Mouse (Mus musculus) forebrain, embryonic 13.5 days (tissue): Measurements from ENCODE around the gene Gabrg3. TPM values are rescaled to one million over a fixed set of nuclear protein-coding genes. Genes with fewer than 3 reads are reported as not detected.
A peak's percentile ranks its signal among the peaks of the same experiment; 100 is the strongest.

Source experiments
- ATAC-seq: fragments of 200-750 bp; cut with Nextera tagmentation; 2 replicates; pipeline ENCODE4 v1.8.0; 2017
- H3K27ac ChIP-seq: fragments of 300-500 bp; sonication (generic); 2 replicates; pipeline ENCODE4 v1.5.1; 2015; ENCODE audit warnings: inconsistent platforms, mild to moderate bottlenecking, moderate library complexity
- H3K27me3 ChIP-seq: fragments of 300-500 bp; sonication (generic); 2 replicates; pipeline ENCODE4 v1.6.1; 2015; ENCODE audit warnings: mild to moderate bottlenecking, inconsistent platforms
- H3K36me3 ChIP-seq: fragments of 300-500 bp; sonication (generic); 2 replicates; pipeline ENCODE4 v1.6.1; 2015; ENCODE audit warnings: mild to moderate bottlenecking, inconsistent platforms; ENCODE audit not compliant: poor library complexity, severe bottlenecking
- H3K4me1 ChIP-seq: fragments of 300-500 bp; sonication (generic); 2 replicates; pipeline ENCODE4 v1.6.1; 2015; ENCODE audit warnings: inconsistent platforms
- H3K4me2 ChIP-seq: fragments of 300-500 bp; sonication (generic); 2 replicates; pipeline ENCODE4 v1.6.1; 2015; ENCODE audit warnings: inconsistent platforms, mild to moderate bottlenecking, moderate library complexity
- H3K4me3 ChIP-seq: fragments of 300-500 bp; sonication (generic); 2 replicates; pipeline ENCODE4 v1.5.1; 2015; ENCODE audit warnings: mild to moderate bottlenecking, inconsistent platforms
- H3K9ac ChIP-seq: fragments of 300-500 bp; sonication (generic); 2 replicates; pipeline ENCODE4 v1.6.1; 2015; ENCODE audit warnings: mild to moderate bottlenecking, inconsistent platforms
- H3K9me3 ChIP-seq: fragments of 300-500 bp; sonication (generic); replicated peaks from 2 replicates; pipeline ENCODE4 v1.6.1; 2016; ENCODE audit warnings: inconsistent platforms
- WGBS: fragments of 180-500 bp; shearing (Covaris S2); methylation state at CpG from one replicate; pipeline ENCODE4 v1.1.7; 2015; 5-methylcytosine and 5-hydroxymethylcytosine counted together
- polyA plus RNA-seq: library from polyadenylated mRNA; unstranded; fragments of >200 nt; fragmentation: Nextera tagmentation; extraction: Ambion mirVana; gene quantifications from 2 replicates; pipeline ENCODE4 v1.2.1, GENCODE M21; 2015

Gene Gabrg3
- polyA plus RNA-seq, 1 experiment from 2014 or later: 1.3 TPM

- ATAC-seq: peak; percentile 24; the same call in 1 of the 2 replicates
- Histone ChIP-seq H3K4me3 (no peak overlapping the region), H3K9ac (no peak overlapping the region), H3K27me3 (no peaks in the 10 kb centered on the region), H3K36me3 (no peaks in the 10 kb centered on the region), H3K4me2 (no peak overlapping the region), H3K9me3 (no peaks in the 10 kb centered on the region), H3K27ac (no peak overlapping the region), H3K4me1 (0 out of 2 replicates have a peak, but pooled peaks cover 6% of the 10 kb centered on the region)
- 17% methylated on average over 5 of the region's 5 CpGs for WGBS
Observed at GRCm38 (mm10) chr7:57153743-57154142, 233.2 kb downstream of the Gabrg3 start.

DNA sequence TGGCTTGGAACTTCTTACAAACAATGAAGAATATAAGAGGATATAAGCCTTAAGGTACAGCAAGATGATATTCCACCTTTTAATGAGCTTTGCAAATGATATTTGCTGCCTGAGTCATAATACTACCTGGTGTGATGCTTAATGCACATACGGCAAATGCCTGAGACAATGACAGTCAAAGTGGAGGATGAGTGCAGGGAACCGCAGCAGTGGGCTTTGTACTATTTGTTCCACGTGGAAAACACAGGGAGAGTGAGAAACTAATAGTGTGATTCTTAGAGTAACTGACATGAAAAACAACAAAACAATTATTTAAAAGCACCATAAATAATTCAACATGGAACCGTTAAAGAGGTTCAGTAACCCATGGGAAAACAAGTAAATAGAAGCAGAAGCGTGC is 236.2 kb downstream of the Gabrg3 start:
- WGBS: 56% methylated on average over 5 of the region's 5 CpGs
- no peak overlapping the region for H3K27ac ChIP-seq
- no peak for ATAC-seq
- no peaks in the 10 kb centered on the region for H3K9me3 ChIP-seq
- H3K27me3 ChIP-seq: no peaks in the 10 kb centered on the region
- H3K9ac ChIP-seq: no peak overlapping the region
- 0 out of 2 replicates have a peak, but pooled peaks cover 6% of the 10 kb centered on the region for H3K4me1 ChIP-seq
- no peak overlapping the region for H3K4me3 ChIP-seq
- no peaks in the 10 kb centered on the region for H3K36me3 ChIP-seq
- no peak overlapping the region for H3K4me2 ChIP-seq

GRCm38 (mm10) chr7:57138072-57138704 is 248.8 kb downstream of the Gabrg3 start:
- Histone ChIP-seq H3K27ac (no peak overlapping the region), H3K9me3 (no peaks in the 10 kb centered on the region), H3K4me3 (no peak overlapping the region), H3K27me3 (no peaks in the 10 kb centered on the region), H3K4me2 (no peak overlapping the region), H3K9ac (no peak overlapping the region), H3K36me3 (no peaks in the 10 kb centered on the region), H3K4me1 (no peaks in the 10 kb centered on the region)
- no peak for ATAC-seq
- 95% methylated on average over 4 of the region's 4 CpGs for WGBS

DNA sequence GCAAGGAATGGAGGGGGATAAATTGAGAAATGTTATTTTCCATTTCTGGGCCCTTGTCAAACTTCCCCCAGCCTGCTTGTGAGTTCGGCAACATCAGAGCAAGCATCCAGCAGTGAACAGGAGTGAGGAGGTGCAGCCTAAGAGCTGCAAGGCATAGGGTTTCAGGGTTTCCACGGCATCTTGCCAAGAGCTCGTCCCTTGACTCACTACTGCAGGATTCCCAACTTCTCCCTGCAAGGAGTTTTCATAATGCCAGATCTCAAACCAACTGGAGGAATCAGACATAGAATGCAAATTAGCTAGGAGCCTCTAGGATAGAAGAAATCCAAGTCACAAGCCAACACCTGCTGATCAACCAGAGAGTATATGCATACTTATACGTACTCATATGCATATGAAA is 254.0 kb downstream of the Gabrg3 start:
- Histone ChIP-seq H3K4me2 (no peak overlapping the region), H3K9me3 (no peaks in the 10 kb centered on the region), H3K4me3 (no peak overlapping the region), H3K27ac (no peak overlapping the region), H3K4me1 (no peaks in the 10 kb centered on the region), H3K9ac (no peak overlapping the region), H3K27me3 (no peaks in the 10 kb centered on the region), H3K36me3 (no peaks in the 10 kb centered on the region)
- 88% methylated on average over 4 of the region's 4 CpGs for WGBS
- no peak for ATAC-seq

DNA sequence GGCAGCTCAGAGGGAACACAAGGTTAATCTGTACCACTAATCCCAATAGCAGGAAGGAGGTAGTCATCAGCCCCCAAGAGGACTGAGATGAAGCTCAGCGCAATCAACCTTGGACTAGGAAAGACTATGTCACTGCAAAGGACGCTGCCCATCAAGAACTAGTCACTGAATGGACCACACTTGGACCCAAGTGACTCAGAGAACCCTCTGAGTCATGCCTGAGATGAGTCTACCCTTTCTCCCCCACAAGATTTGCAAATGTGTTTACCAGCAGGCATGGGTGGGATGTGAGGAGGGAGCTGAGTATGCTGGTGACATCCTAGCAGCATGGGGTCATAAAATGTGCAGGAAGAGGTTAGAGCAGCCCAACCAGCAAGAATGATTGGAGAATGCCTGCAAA is 254.5 kb downstream of the Gabrg3 start:
- 84% methylated on average over 2 of the region's 2 CpGs for WGBS
- Histone ChIP-seq H3K27me3 (no peaks in the 10 kb centered on the region), H3K36me3 (no peaks in the 10 kb centered on the region), H3K9ac (no peak overlapping the region), H3K4me2 (no peak overlapping the region), H3K4me1 (no peaks in the 10 kb centered on the region), H3K27ac (no peak overlapping the region), H3K9me3 (no peaks in the 10 kb centered on the region), H3K4me3 (no peak overlapping the region)
- ATAC-seq: no peak

DNA sequence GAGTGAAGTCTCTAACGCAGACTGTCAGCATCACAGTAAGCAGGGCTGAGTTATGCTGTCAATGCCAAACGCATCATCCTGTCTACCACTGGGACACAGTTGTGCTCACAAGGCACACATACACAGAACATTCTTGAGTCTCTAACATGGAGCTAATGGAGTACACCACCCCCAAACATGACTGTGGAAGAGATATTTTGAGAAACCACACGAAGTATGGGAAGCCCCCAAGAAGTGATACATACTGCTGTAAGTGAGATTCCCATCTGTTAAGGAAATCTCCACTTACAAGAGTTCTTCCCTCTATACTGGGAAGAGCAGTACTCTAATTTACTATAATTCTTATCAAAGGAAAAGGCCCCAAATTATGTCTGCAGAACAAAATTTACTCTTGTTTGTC is 286.9 kb downstream of the Gabrg3 start:
- 0 out of 2 replicates have a peak, but pooled peaks cover 5% of the 10 kb centered on the region for H3K4me1 ChIP-seq
- H3K9me3 ChIP-seq: no peaks in the 10 kb centered on the region
- H3K36me3 ChIP-seq: no peaks in the 10 kb centered on the region
- no peak overlapping the region for H3K27ac ChIP-seq
- H3K4me3 ChIP-seq: no peak overlapping the region
- no peak overlapping the region for H3K9ac ChIP-seq
- 85% methylated on average over 3 of the region's 3 CpGs for WGBS
- H3K27me3 ChIP-seq: no peaks in the 10 kb centered on the region
- ATAC-seq: no peak
- H3K4me2 ChIP-seq: no peak overlapping the region

DNA sequence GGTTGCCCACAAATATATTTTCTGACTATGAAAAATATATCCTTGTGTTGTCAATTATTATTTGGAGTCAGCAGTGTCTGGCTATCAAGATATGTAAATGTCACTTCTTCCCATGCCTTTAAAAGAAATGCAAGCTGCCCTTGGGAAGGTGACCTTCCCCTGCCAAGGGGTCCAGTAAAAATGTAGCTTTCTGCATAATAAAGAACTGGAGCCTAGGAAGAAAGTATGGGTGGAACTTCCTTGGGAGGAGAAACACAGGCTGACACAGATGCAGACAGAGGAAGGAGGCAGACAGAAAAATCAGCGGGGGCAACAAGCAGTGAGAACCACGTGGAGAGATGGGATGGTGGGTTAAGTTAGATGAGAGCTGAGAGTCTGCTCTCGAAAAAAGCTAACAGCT is 304.9 kb downstream of the Gabrg3 start:
- no peaks in the 10 kb centered on the region for H3K9me3 ChIP-seq
- H3K4me2 ChIP-seq: no peak overlapping the region
- no peak overlapping the region for H3K4me3 ChIP-seq
- H3K9ac ChIP-seq: no peak overlapping the region
- no peaks in the 10 kb centered on the region for H3K27me3 ChIP-seq
- 75% methylated on average over 3 of the region's 3 CpGs for WGBS
- no peaks in the 10 kb centered on the region for H3K36me3 ChIP-seq
- H3K4me1 ChIP-seq: 0 out of 2 replicates have a peak, but pooled peaks cover 4% of the 10 kb centered on the region
- H3K27ac ChIP-seq: no peak overlapping the region
- no peak for ATAC-seq

DNA sequence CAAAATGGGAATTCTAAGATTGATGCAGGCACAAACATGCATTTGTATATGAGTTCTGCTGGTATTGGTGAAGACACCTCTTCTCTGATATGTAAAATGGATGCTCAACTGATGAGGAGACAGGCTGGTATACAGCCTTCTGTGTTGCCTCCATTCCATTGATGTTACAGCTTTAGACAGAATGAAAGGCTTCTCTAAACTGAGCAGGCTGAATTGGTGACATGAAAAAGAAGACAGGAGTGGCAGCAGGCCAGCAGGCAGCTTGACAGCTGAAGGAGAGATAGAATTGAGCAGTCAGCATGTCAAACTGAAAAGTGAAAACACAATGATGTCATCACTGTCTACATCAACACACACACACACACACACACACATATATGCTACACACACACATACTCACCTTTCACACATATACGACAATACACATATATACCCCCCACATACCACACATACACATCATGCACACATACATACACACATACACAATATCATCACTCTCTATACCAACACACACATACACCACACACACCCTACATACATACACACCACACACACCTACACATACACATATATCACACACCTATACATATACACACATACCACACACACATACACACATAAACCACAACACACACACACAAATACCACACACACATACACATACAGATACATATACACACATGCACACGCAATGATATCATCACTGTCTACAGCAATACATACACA is 315.4 kb downstream of the Gabrg3 start:
- Histone ChIP-seq H3K4me3 (no peak overlapping the region), H3K27me3 (no peaks in the 10 kb centered on the region), H3K9me3 (no peaks in the 10 kb centered on the region), H3K27ac (no peak overlapping the region), H3K4me2 (no peak overlapping the region), H3K9ac (no peak overlapping the region), H3K36me3 (no peaks in the 10 kb centered on the region), H3K4me1 (no peaks in the 10 kb centered on the region)
- WGBS: 92% methylated on average over 2 of the region's 2 CpGs
- ATAC-seq: peak; percentile 65; the same call in 1 of the 2 replicates

- H3K27ac ChIP-seq: no peak overlapping the region
- no peak overlapping the region for H3K9ac ChIP-seq
- ATAC-seq: no peak
- 80% methylated on average over 3 of the region's 3 CpGs for WGBS
- no peak overlapping the region for H3K4me3 ChIP-seq
- no peaks in the 10 kb centered on the region for H3K9me3 ChIP-seq
- no peaks in the 10 kb centered on the region for H3K4me1 ChIP-seq
- no peaks in the 10 kb centered on the region for H3K36me3 ChIP-seq
- no peak overlapping the region for H3K4me2 ChIP-seq
- no peaks in the 10 kb centered on the region for H3K27me3 ChIP-seq
Observed at GRCm38 (mm10) chr7:57065398-57065797, 321.6 kb downstream of the Gabrg3 start.

DNA sequence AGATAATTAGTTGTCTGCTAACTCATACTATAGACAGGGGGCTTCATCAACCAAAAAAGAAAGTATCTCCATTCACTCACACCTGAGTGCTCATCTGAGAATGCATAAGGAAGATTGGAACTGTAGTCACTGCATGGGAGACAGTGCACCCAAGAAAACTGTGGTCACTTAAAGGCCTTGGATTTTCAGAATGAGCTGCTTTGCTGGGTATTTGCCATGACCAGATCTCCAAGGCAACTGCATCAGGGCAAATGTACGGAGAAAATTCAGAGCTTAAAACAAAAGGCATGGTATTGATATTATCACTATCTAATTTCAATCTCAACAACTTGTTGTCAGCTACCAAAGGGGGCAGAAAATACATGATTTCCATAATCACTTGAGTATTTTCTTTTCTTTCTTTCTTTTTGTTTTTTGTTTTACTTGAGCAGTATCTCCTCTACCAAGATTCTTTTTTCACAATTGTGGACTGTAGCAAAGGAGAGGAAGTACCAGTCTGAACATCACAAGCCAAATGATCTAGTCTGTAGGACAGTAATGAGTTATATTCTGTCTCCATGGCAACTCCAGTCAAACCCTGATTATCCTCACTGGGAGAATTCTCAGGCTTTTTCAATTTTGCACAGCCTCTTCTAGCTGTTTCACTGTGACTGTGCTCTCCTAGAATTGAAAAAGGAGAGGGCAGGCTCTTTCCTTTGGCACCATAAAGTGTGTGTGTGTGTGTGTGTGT is 335.9 kb downstream of the Gabrg3 start:
- peak; percentile 75 for ATAC-seq
- Histone ChIP-seq H3K27me3 (no peaks in the 10 kb centered on the region), H3K9me3 (no peaks in the 10 kb centered on the region), H3K4me2 (no peak overlapping the region), H3K4me3 (no peak overlapping the region), H3K36me3 (no peaks in the 10 kb centered on the region), H3K4me1 (no peaks in the 10 kb centered on the region), H3K9ac (no peak overlapping the region), H3K27ac (no peak overlapping the region)
- 58% methylated on average over 1 of the region's 1 CpGs for WGBS

DNA sequence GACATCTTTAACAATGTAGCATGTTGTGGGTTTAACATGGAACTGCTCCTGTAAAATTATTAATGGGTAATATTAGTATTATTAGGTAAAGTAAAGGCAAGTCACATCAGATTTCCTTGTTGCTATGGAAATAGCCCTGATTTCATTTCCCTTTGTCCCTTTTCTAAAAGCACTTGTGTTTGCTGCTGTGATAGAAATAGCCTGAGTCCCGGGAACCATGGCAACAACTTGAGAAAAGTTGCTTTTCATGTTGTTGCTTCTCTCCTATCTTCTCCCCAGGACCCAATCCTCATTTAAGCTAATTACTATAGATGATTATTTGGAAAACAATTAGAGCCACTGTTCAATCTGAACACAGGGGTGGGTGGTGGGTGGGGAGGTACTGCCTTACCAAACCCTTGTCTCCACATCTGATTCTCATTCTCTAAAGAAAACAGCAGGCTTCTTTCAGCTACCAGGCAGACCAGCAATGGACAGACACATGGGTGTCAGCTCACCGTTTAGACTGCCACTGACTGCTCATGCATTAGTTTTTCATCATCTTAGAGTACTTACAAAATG is 349.0 kb downstream of the Gabrg3 start:
- whole genome bisulfite sequencing: 7% methylated on average over 2 of the region's 2 CpGs
- H3K9ac ChIP-seq: no peak overlapping the region
- no peaks in the 10 kb centered on the region for H3K9me3 ChIP-seq
- H3K4me1 ChIP-seq: no peaks in the 10 kb centered on the region
- H3K27me3 ChIP-seq: no peaks in the 10 kb centered on the region
- ATAC-seq: peak; percentile 16; the same call in 1 of the 2 replicates
- no peak overlapping the region for H3K4me3 ChIP-seq
- no peak overlapping the region for H3K4me2 ChIP-seq
- H3K27ac ChIP-seq: no peak overlapping the region
- H3K36me3 ChIP-seq: no peaks in the 10 kb centered on the region
